Mouse (Mus musculus) liver, embryonic 16.5 days (tissue): ENCODE results near the gene Ppp2r2c. TPM values are rescaled to one million over a fixed set of nuclear protein-coding genes. Genes with fewer than 3 reads are reported as not detected.

ENCODE experiments used
- ATAC-seq: fragments of 200-750 bp; cut with Nextera tagmentation; 2 replicates; pipeline ENCODE4 v1.8.0; 2017; ENCODE audit warnings: low read depth, mild to moderate bottlenecking, moderate number of reproducible peaks, moderate library complexity
- H3K27ac ChIP-seq: fragments of 300-500 bp; sonication (generic); 2 replicates; pipeline ENCODE4 v1.5.1; 2014; ENCODE audit warnings: mild to moderate bottlenecking, low read length
- H3K27me3 ChIP-seq: fragments of 300-500 bp; sonication (generic); 2 replicates; pipeline ENCODE4 v1.6.1; 2014; ENCODE audit warnings: low read depth, low read length, mixed read lengths; ENCODE audit not compliant: control insufficient read depth, insufficient read depth
- H3K36me3 ChIP-seq: fragments of 300-500 bp; sonication (generic); 2 replicates; pipeline ENCODE4 v1.6.1; 2014; ENCODE audit warnings: mild to moderate bottlenecking; ENCODE audit not compliant: control insufficient read depth, insufficient read depth
- H3K4me1 ChIP-seq: fragments of 300-500 bp; sonication (generic); 2 replicates; pipeline ENCODE4 v1.6.1; 2014; ENCODE audit warnings: low read depth, low read length, mixed read lengths; ENCODE audit not compliant: control insufficient read depth
- H3K4me2 ChIP-seq: fragments of 300-500 bp; sonication (generic); 2 replicates; pipeline ENCODE4 v1.6.1; 2014; ENCODE audit warnings: low read depth, low read length, mixed read lengths
- H3K4me3 ChIP-seq: fragments of 300-500 bp; sonication (generic); 2 replicates; pipeline ENCODE4 v1.5.1; 2014; ENCODE audit warnings: low read depth, mild to moderate bottlenecking, low read length
- H3K9ac ChIP-seq: fragments of 300-500 bp; sonication (generic); 2 replicates; pipeline ENCODE4 v1.6.1; 2014; ENCODE audit warnings: low read depth, low read length
- H3K9me3 ChIP-seq: fragments of 300-500 bp; sonication (generic); replicated peaks from 2 replicates; pipeline ENCODE4 v1.6.1; 2016; ENCODE audit warnings: low read length; ENCODE audit not compliant: control insufficient read depth
- WGBS: fragments of 180-500 bp; shearing (Covaris S2); extraction: QIAGEN DNeasy Blood & Tissue Kit; methylation state at CpG from one replicate; pipeline ENCODE4 v1.1.7; 2014; ENCODE audit not compliant: insufficient replicate concordance; 5-methylcytosine and 5-hydroxymethylcytosine counted together
- polyA plus RNA-seq: library from polyadenylated mRNA; unstranded; fragments of >200 nt; fragmentation: Nextera tagmentation; extraction: Ambion mirVana; gene quantifications from 2 replicates; pipeline ENCODE4 v1.2.1, GENCODE M21; 2015

Ppp2r2c gene
- polyA plus RNA-seq, 1 experiment from 2014 or later: 0.02 TPM

DNA sequence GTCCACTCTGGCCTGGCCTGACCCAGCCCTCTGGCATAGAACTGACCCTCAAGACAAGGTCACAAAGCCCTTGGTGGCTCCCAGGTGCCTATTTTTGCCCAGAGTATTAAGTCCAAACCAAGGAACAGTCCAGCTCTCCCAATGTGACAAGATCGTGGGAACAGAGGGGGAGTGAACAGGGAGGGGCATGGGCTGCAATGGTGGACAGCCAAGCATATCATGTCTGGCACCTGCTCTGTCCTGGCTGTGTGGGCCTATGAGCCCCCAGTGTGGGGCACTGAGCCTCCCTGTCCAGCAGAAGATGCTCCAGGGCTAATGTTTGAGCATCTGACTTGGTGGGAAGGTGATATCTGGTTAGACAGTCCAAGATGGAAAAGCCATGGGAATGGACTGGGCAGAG is 118.3 kb downstream of the Ppp2r2c start:
- Histone ChIP-seq H3K4me2 (no peak overlapping the region), H3K9me3 (no peaks in the 10 kb centered on the region), H3K27me3 (no peaks in the 10 kb centered on the region; the same call in 1 of the 2 replicates), H3K27ac (no peak overlapping the region), H3K36me3 (no peaks in the 10 kb centered on the region), H3K4me1 (no peaks in the 10 kb centered on the region; the same call in 1 of the 2 replicates), H3K9ac (no peak overlapping the region), H3K4me3 (no peak overlapping the region)
- no peak for ATAC-seq
- 45% methylated on average over 1 of the region's 1 CpGs for WGBS

GRCm38 (mm10) chr5:36988124-36988780 is 119.9 kb downstream of the Ppp2r2c start:
- ATAC-seq: no peak
- peak overlapping the region; percentile 51; the same call in 1 of the 2 replicates for H3K9ac ChIP-seq
- peak overlapping the region; percentile 74 for H3K4me2 ChIP-seq
- H3K27ac ChIP-seq: no peak overlapping the region
- WGBS: 11% methylated on average over 24 of the region's 24 CpGs
- no peaks in the 10 kb centered on the region for H3K36me3 ChIP-seq
- H3K27me3 ChIP-seq: no peaks in the 10 kb centered on the region; the same call in 1 of the 2 replicates
- H3K4me1 ChIP-seq: no peaks in the 10 kb centered on the region; the same call in 1 of the 2 replicates
- H3K9me3 ChIP-seq: no peaks in the 10 kb centered on the region
- peak overlapping the region; percentile 57 for H3K4me3 ChIP-seq

DNA sequence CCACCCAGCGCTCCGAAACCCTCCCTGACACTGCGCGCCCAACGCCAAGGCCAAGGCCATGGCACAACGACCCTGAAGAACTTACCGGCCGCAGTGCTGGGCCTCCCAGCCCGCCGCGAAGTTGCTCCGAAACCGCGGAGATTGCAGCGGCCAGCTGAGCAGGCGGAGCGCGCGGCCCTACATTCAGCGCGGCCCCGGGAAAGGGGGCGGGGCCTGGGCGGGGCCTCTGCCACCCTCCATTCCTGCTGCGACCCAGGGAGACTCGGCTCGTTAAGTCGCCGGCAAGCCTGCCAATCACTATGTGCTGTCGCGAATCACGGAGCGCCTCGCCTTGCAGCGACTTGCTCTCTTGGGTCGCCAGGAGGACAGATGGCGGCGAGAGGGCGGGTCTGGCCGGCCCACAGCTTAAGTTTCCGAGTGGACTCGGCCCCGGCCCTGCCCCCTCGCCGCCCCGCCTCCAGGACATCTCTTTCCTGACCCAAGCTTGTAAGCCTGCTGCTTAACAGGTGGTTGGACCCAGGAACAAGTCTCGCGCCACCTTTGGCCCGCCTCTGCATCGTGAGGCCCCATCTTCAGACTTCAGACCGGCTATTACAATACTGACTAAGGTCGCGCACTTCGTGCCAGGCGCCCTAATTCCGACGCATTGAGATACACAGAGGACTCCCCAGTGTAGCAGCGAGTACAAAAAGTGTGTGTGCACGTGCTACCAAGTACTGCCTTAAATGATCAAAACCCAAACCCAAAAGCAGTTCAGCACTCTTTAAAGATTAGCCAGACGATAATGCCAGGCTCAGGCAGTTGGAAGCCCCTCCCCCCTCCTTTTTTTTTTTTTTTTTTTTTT is 120.7 kb downstream of the Ppp2r2c start, which contains the start of gene Wfs1:
TSS of gene Wfs1 (minus strand) at position 425 of the 844 bp plus-strand sequence.
- Histone ChIP-seq H3K4me2 (peak within 1 kb of the TSS; percentile 74), H3K9ac (peak within 1 kb of the TSS; percentile 51; the same call in 1 of the 2 replicates), H3K27ac (no peak within 1 kb of the TSS), H3K9me3 (no peaks in the 10 kb centered on the region), H3K4me1 (no peaks in the 10 kb centered on the region; the same call in 1 of the 2 replicates), H3K27me3 (no peaks in the 10 kb centered on the region; the same call in 1 of the 2 replicates), H3K36me3 (no peaks in the 10 kb centered on the region), H3K4me3 (peak within 1 kb of the TSS; percentile 57)
- ATAC-seq: peak; percentile 97
- 2% methylated on average over 60 of the region's 60 CpGs for WGBS

DNA sequence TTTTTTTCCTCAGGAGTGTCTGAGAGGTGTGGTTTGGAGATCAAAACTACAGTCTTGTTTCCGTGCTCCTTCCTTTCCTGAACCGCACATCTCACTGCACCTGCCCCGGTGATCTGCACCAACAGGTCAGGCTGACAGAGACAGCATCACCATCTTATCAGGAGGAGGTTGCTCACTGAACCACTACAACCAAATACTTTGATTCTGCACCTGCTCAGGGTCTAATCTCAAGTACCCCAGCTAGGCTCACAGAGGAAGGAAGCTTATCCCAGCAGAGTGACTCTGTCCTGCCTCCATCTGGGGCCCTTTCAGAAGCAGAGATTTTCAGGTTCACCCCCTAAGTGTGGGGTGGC is 121.3 kb downstream of the Ppp2r2c start:
- H3K9ac ChIP-seq: no peak overlapping the region
- peak overlapping the region; percentile 74; the same call in 1 of the 2 replicates for H3K4me2 ChIP-seq
- WGBS: 6% methylated on average over 3 of the region's 3 CpGs
- H3K4me1 ChIP-seq: no peaks in the 10 kb centered on the region; the same call in 1 of the 2 replicates
- peak overlapping the region; percentile 57; the same call in 1 of the 2 replicates for H3K4me3 ChIP-seq
- H3K9me3 ChIP-seq: no peaks in the 10 kb centered on the region
- ATAC-seq: no peak
- no peak overlapping the region for H3K27ac ChIP-seq
- H3K27me3 ChIP-seq: no peaks in the 10 kb centered on the region; the same call in 1 of the 2 replicates
- no peaks in the 10 kb centered on the region for H3K36me3 ChIP-seq

- no peaks in the 10 kb centered on the region for H3K9me3 ChIP-seq
- H3K4me3 ChIP-seq: no peak overlapping the region
- H3K36me3 ChIP-seq: no peaks in the 10 kb centered on the region
- no peaks in the 10 kb centered on the region; the same call in 1 of the 2 replicates for H3K4me1 ChIP-seq
- no peak overlapping the region for H3K27ac ChIP-seq
- ATAC-seq: no peak
- H3K9ac ChIP-seq: no peak overlapping the region
- 52% methylated on average over 3 of the region's 3 CpGs for WGBS
- H3K27me3 ChIP-seq: no peaks in the 10 kb centered on the region; the same call in 1 of the 2 replicates
- H3K4me2 ChIP-seq: no peak overlapping the region
Observed at GRCm38 (mm10) chr5:36990196-36990595, 121.9 kb downstream of the Ppp2r2c start.

- no peak overlapping the region for H3K27ac ChIP-seq
- H3K4me1 ChIP-seq: no peaks in the 10 kb centered on the region; the same call in 1 of the 2 replicates
- no peaks in the 10 kb centered on the region; the same call in 1 of the 2 replicates for H3K27me3 ChIP-seq
- WGBS: 48% methylated on average over 3 of the region's 3 CpGs
- H3K36me3 ChIP-seq: no peaks in the 10 kb centered on the region
- no peaks in the 10 kb centered on the region for H3K9me3 ChIP-seq
- H3K4me2 ChIP-seq: no peak overlapping the region
- H3K4me3 ChIP-seq: no peak overlapping the region
- H3K9ac ChIP-seq: no peak overlapping the region
- ATAC-seq: no peak
Observed at GRCm38 (mm10) chr5:36990631-36991350, 122.5 kb downstream of the Ppp2r2c start.

DNA sequence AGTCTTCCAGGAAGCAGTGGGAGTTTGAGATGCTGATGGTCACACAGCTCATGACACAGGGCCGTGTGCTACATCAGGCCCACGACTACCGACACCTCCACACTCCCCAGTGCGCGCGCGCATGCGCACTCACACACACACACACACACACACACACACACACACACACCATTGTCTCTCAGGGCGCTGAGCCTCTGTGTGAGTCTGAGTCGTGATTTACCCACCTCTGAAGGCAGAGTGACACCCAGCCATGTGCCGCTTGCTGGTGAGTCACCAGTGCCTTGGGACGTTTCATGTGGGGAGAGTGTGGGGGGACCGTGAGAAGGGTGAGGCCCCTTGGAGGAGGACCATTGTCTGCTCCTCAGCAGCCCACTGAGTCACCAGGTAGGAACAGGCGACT is 128.1 kb downstream of the Ppp2r2c start:
- Histone ChIP-seq H3K9ac (no peak overlapping the region), H3K4me3 (no peak overlapping the region), H3K36me3 (no peaks in the 10 kb centered on the region), H3K27me3 (no peaks in the 10 kb centered on the region), H3K4me2 (no peak overlapping the region), H3K4me1 (no peaks in the 10 kb centered on the region), H3K27ac (no peak overlapping the region), H3K9me3 (no peaks in the 10 kb centered on the region)
- no peak for ATAC-seq
- 69% methylated on average over 14 of the region's 14 CpGs for WGBS

DNA sequence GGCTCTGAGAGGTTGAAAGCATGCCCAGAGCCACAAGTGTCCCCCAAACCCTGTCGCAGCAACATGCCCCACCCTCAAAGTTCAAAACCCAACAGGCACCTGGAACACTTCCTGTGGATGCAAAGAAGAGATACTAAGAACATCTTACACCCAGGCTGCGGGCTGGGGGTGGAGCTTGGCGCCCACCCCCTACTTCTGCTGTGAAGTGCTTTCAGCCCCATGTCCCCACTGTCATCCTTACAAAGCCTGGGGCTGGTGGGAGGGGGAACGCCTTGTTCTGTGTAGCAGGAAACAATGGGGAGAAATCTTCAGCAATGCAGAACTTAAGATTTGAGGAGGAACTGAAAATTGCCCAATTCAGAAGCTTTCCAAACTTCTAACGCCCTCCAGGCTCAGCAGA is 129.7 kb downstream of the Ppp2r2c start:
- H3K4me1 ChIP-seq: no peaks in the 10 kb centered on the region
- H3K27me3 ChIP-seq: no peaks in the 10 kb centered on the region
- H3K4me3 ChIP-seq: no peak overlapping the region
- no peaks in the 10 kb centered on the region for H3K9me3 ChIP-seq
- no peaks in the 10 kb centered on the region for H3K36me3 ChIP-seq
- H3K27ac ChIP-seq: no peak overlapping the region
- no peak overlapping the region for H3K9ac ChIP-seq
- no peak overlapping the region for H3K4me2 ChIP-seq
- WGBS: 36% methylated on average over 5 of the region's 5 CpGs
- no peak for ATAC-seq
